Mouse (Mus musculus) liver, embryonic 16.5 days (tissue): ENCODE measurements at regions not wholly inside any gene's neighbourhood (a gene's known extent, or its start where the extent isn't known, plus 50 kb on each side); places are given as distances from the start of the nearest gene placed in this dataset.

Experiments
- ATAC-seq: fragments of 200-750 bp; cut with Nextera tagmentation; 2 replicates; pipeline ENCODE4 v1.8.0; 2017; ENCODE audit warnings: low read depth, mild to moderate bottlenecking, moderate number of reproducible peaks, moderate library complexity
- H3K27ac ChIP-seq: fragments of 300-500 bp; sonication (generic); 2 replicates; pipeline ENCODE4 v1.5.1; 2014; ENCODE audit warnings: mild to moderate bottlenecking, low read length
- H3K27me3 ChIP-seq: fragments of 300-500 bp; sonication (generic); 2 replicates; pipeline ENCODE4 v1.6.1; 2014; ENCODE audit warnings: low read depth, low read length, mixed read lengths; ENCODE audit not compliant: control insufficient read depth, insufficient read depth
- H3K36me3 ChIP-seq: fragments of 300-500 bp; sonication (generic); 2 replicates; pipeline ENCODE4 v1.6.1; 2014; ENCODE audit warnings: mild to moderate bottlenecking; ENCODE audit not compliant: control insufficient read depth, insufficient read depth
- H3K4me1 ChIP-seq: fragments of 300-500 bp; sonication (generic); 2 replicates; pipeline ENCODE4 v1.6.1; 2014; ENCODE audit warnings: low read depth, low read length, mixed read lengths; ENCODE audit not compliant: control insufficient read depth
- H3K4me2 ChIP-seq: fragments of 300-500 bp; sonication (generic); 2 replicates; pipeline ENCODE4 v1.6.1; 2014; ENCODE audit warnings: low read depth, low read length, mixed read lengths
- H3K4me3 ChIP-seq: fragments of 300-500 bp; sonication (generic); 2 replicates; pipeline ENCODE4 v1.5.1; 2014; ENCODE audit warnings: low read depth, mild to moderate bottlenecking, low read length
- H3K9ac ChIP-seq: fragments of 300-500 bp; sonication (generic); 2 replicates; pipeline ENCODE4 v1.6.1; 2014; ENCODE audit warnings: low read depth, low read length
- H3K9me3 ChIP-seq: fragments of 300-500 bp; sonication (generic); replicated peaks from 2 replicates; pipeline ENCODE4 v1.6.1; 2016; ENCODE audit warnings: low read length; ENCODE audit not compliant: control insufficient read depth
- WGBS: fragments of 180-500 bp; shearing (Covaris S2); extraction: QIAGEN DNeasy Blood & Tissue Kit; methylation state at CpG from one replicate; pipeline ENCODE4 v1.1.7; 2014; ENCODE audit not compliant: insufficient replicate concordance; 5-methylcytosine and 5-hydroxymethylcytosine counted together

- 64% methylated on average over 7 of the region's 7 CpGs for WGBS
- H3K27ac ChIP-seq = no peak overlapping the region
- H3K4me1 ChIP-seq = no peaks in the 10 kb centered on the region
- H3K9ac ChIP-seq = no peak overlapping the region
- H3K27me3 ChIP-seq = no peaks in the 10 kb centered on the region
- no peak overlapping the region for H3K4me2 ChIP-seq
- no peaks in the 10 kb centered on the region for H3K9me3 ChIP-seq
- no peak for ATAC-seq
- H3K36me3 ChIP-seq = no peaks in the 10 kb centered on the region
- no peak overlapping the region for H3K4me3 ChIP-seq
Measured at GRCm38 (mm10) chr10:102685833-102686434, 173.9 kb downstream of the Rassf9 start.

- Histone ChIP-seq H3K9ac (no peak overlapping the region), H3K27me3 (no peaks in the 10 kb centered on the region), H3K4me1 (no peaks in the 10 kb centered on the region), H3K36me3 (no peaks in the 10 kb centered on the region), H3K9me3 (no peaks in the 10 kb centered on the region), H3K4me2 (no peak overlapping the region), H3K27ac (no peak overlapping the region), H3K4me3 (no peak overlapping the region)
- no peak for ATAC-seq
- 55% methylated on average over 5 of the region's 5 CpGs for WGBS
Measured at GRCm38 (mm10) chr10:102667359-102667758, 155.3 kb downstream of the Rassf9 start.

GRCm38 (mm10) chr10:102659683-102660082, 147.7 kb downstream of the Rassf9 start:
- no peak for ATAC-seq
- H3K27me3 ChIP-seq = no peaks in the 10 kb centered on the region
- no peaks in the 10 kb centered on the region for H3K4me1 ChIP-seq
- H3K9me3 ChIP-seq = no peaks in the 10 kb centered on the region
- no peaks in the 10 kb centered on the region for H3K36me3 ChIP-seq
- no peak overlapping the region for H3K9ac ChIP-seq
- no peak overlapping the region for H3K4me2 ChIP-seq
- H3K27ac ChIP-seq = no peak overlapping the region
- no peak overlapping the region for H3K4me3 ChIP-seq
- WGBS = 69% methylated on average over 6 of the region's 6 CpGs

GRCm38 (mm10) chr10:102636507-102636906, 124.5 kb downstream of the Rassf9 start:
- no peak overlapping the region for H3K4me3 ChIP-seq
- H3K36me3 ChIP-seq = no peaks in the 10 kb centered on the region
- 56% methylated on average over 2 of the region's 2 CpGs for WGBS
- H3K27me3 ChIP-seq = no peaks in the 10 kb centered on the region
- ATAC-seq = no peak
- H3K4me2 ChIP-seq = no peak overlapping the region
- H3K9me3 ChIP-seq = no peaks in the 10 kb centered on the region
- H3K9ac ChIP-seq = no peak overlapping the region
- H3K27ac ChIP-seq = no peak overlapping the region
- H3K4me1 ChIP-seq = no peaks in the 10 kb centered on the region

GRCm38 (mm10) chr10:102633438-102633837, 121.4 kb downstream of the Rassf9 start:
- no peaks in the 10 kb centered on the region for H3K36me3 ChIP-seq
- H3K4me1 ChIP-seq = no peaks in the 10 kb centered on the region
- no peak overlapping the region for H3K4me3 ChIP-seq
- no peak overlapping the region for H3K9ac ChIP-seq
- ATAC-seq = no peak
- H3K4me2 ChIP-seq = no peak overlapping the region
- 51% methylated on average over 4 of the region's 4 CpGs for WGBS
- H3K9me3 ChIP-seq = no peaks in the 10 kb centered on the region
- no peak overlapping the region for H3K27ac ChIP-seq
- H3K27me3 ChIP-seq = no peaks in the 10 kb centered on the region

GRCm38 (mm10) chr10:102628609-102629008, 116.6 kb downstream of the Rassf9 start:
- no peak for ATAC-seq
- Histone ChIP-seq H3K27me3 (no peaks in the 10 kb centered on the region), H3K4me3 (no peak overlapping the region), H3K36me3 (no peaks in the 10 kb centered on the region), H3K4me1 (no peaks in the 10 kb centered on the region), H3K9ac (no peak overlapping the region), H3K27ac (no peak overlapping the region), H3K9me3 (no peaks in the 10 kb centered on the region), H3K4me2 (no peak overlapping the region)

GRCm38 (mm10) chr10:102623895-102624294, 111.9 kb downstream of the Rassf9 start:
- Histone ChIP-seq H3K4me1 (no peaks in the 10 kb centered on the region), H3K4me3 (no peak overlapping the region), H3K36me3 (no peaks in the 10 kb centered on the region), H3K27me3 (no peaks in the 10 kb centered on the region), H3K4me2 (no peak overlapping the region), H3K27ac (no peak overlapping the region), H3K9me3 (no peaks in the 10 kb centered on the region), H3K9ac (no peak overlapping the region)
- ATAC-seq = no peak
- WGBS = 33% methylated on average over 3 of the region's 3 CpGs

GRCm38 (mm10) chr10:102622583-102623008, 110.6 kb downstream of the Rassf9 start:
- ATAC-seq = no peak
- Histone ChIP-seq H3K36me3 (no peaks in the 10 kb centered on the region), H3K4me1 (no peaks in the 10 kb centered on the region), H3K9me3 (no peaks in the 10 kb centered on the region), H3K4me2 (no peak overlapping the region), H3K9ac (no peak overlapping the region), H3K27ac (no peak overlapping the region), H3K4me3 (no peak overlapping the region), H3K27me3 (no peaks in the 10 kb centered on the region)
- WGBS = 26% methylated on average over 2 of the region's 2 CpGs

GRCm38 (mm10) chr10:102618711-102619110, 106.7 kb downstream of the Rassf9 start:
- no peaks in the 10 kb centered on the region for H3K36me3 ChIP-seq
- no peak overlapping the region for H3K9ac ChIP-seq
- 66% methylated on average over 2 of the region's 2 CpGs for WGBS
- no peak overlapping the region for H3K27ac ChIP-seq
- no peaks in the 10 kb centered on the region for H3K27me3 ChIP-seq
- no peak overlapping the region for H3K4me3 ChIP-seq
- no peak for ATAC-seq
- no peaks in the 10 kb centered on the region for H3K9me3 ChIP-seq
- H3K4me1 ChIP-seq = no peaks in the 10 kb centered on the region
- no peak overlapping the region for H3K4me2 ChIP-seq
